In genomic region chr16:49520411-49520810, GRCm38 (mm10) we compare ENCODE assay signal across 18 mouse cellular contexts.
DNase-seq lines count a peak whose midpoint lies in the region; ATAC-seq and TF ChIP-seq lines count a peak whose summit lies in the region.
"Had no signal": no experiment of that assay in that cellular context is flagged by ENCODE, and none has a peak within 500 bp of the region (broad histone marks: within the 10 kb centered on the region; RNA-seq: fewer than 3 reads in every experiment).

No protein-coding gene starts in this region.

- H3K9me3 ChIP-seq in kidney, embryonic 15.5 days (replicated peaks) = no peaks in the 10 kb centered on the region
- no peaks in the 10 kb centered on the region for H3K9me3 ChIP-seq in kidney, postnatal 0 days (replicated peaks; ENCODE audit: low read length)
- H3K9me3 ChIP-seq: embryonic facial prominence, embryonic 10.5 days; embryonic facial prominence, embryonic 12.5 days; forebrain, embryonic 13.5 days; forebrain, embryonic 15.5 days had no signal

- DNase-seq in kidney, adult 8-10 months = no peak
- DNase-seq in kidney, postnatal 0 days (ENCODE audit: low spot score) = peak; percentile 70
- DNase-seq in kidney, adult 11 months = no peak
- DNase-seq in cerebellum, postnatal 14 days = no peak
- DNase-seq: adrenal gland, adult 2 months; adrenal gland, postnatal 10 days; adrenal gland, postnatal 25 days; cerebellum, adult 11 months; cerebellum, adult 18-20 months; cerebellum, adult 8-10 months; cerebellum, adult 9-11 months; cerebellum, postnatal 25 days; forebrain, postnatal 0 days had no signal

- H3K4me2 ChIP-seq in kidney, embryonic 15.5 days = no peak overlapping the region
- no peak overlapping the region for H3K4me2 ChIP-seq in kidney, postnatal 0 days (ENCODE audit: low read length)
- H3K4me2 ChIP-seq: embryonic facial prominence, embryonic 12.5 days; forebrain, embryonic 13.5 days; forebrain, embryonic 15.5 days had no signal

- H3K36me3 ChIP-seq in kidney, embryonic 15.5 days = no peaks in the 10 kb centered on the region
- no peaks in the 10 kb centered on the region for H3K36me3 ChIP-seq in kidney, postnatal 0 days (ENCODE audit: insufficient read depth, low read length)
- H3K36me3 ChIP-seq: embryonic facial prominence, embryonic 10.5 days; embryonic facial prominence, embryonic 12.5 days; forebrain, embryonic 15.5 days had no signal

- H3K4me3 ChIP-seq in kidney, embryonic 15.5 days (replicated peaks) = no peak overlapping the region
- H3K4me3 ChIP-seq in kidney, postnatal 0 days (replicated peaks; ENCODE audit: low read depth, low read length) = no peak overlapping the region
- H3K4me3 ChIP-seq: embryonic facial prominence, embryonic 10.5 days; embryonic facial prominence, embryonic 12.5 days; forebrain, embryonic 13.5 days; forebrain, embryonic 15.5 days had no signal

- 34% methylated on average over 3 of the region's 3 CpGs for WGBS in kidney, embryonic 15.5 days
- WGBS in kidney, postnatal 0 days = 35% methylated on average over 3 of the region's 3 CpGs

- peak; percentile 86 for ATAC-seq in kidney, embryonic 15.5 days (replicated peaks; ENCODE audit: low FRiP score)
- ATAC-seq in kidney, postnatal 0 days (replicated peaks; ENCODE audit: low FRiP score, low read depth) = peak; percentile 78
- ATAC-seq: forebrain, embryonic 13.5 days; forebrain, embryonic 15.5 days; forebrain, postnatal 0 days had no signal

- no peaks in the 10 kb centered on the region for H3K27me3 ChIP-seq in kidney, embryonic 15.5 days
- H3K27me3 ChIP-seq in kidney, postnatal 0 days (ENCODE audit: insufficient read depth, low read length) = no peaks in the 10 kb centered on the region
- H3K27me3 ChIP-seq: embryonic facial prominence, embryonic 12.5 days; forebrain, embryonic 13.5 days; forebrain, embryonic 15.5 days had no signal

- no peak overlapping the region for H3K9ac ChIP-seq in kidney, embryonic 15.5 days
- H3K9ac ChIP-seq in kidney, postnatal 0 days (ENCODE audit: low read depth, low read length) = no peak overlapping the region
- H3K9ac ChIP-seq: embryonic facial prominence, embryonic 12.5 days; forebrain, embryonic 13.5 days; forebrain, embryonic 15.5 days; forebrain, postnatal 0 days had no signal

- no peak for TF ChIP-seq CTCF in kidney, postnatal 0 days (IDR thresholded peaks at IDR 0.05; ENCODE audit: low read depth)

- H3K4me1 ChIP-seq in kidney, embryonic 15.5 days = peaks cover 7% of the 10 kb centered on the region; the same call in 1 of the 2 replicates
- no peaks in the 10 kb centered on the region for H3K4me1 ChIP-seq in kidney, postnatal 0 days (replicated peaks; ENCODE audit: insufficient read depth, low read length)
- H3K4me1 ChIP-seq: embryonic facial prominence, embryonic 10.5 days; embryonic facial prominence, embryonic 12.5 days; forebrain, embryonic 13.5 days; forebrain, embryonic 15.5 days had no signal

- H3K27ac ChIP-seq in kidney, embryonic 15.5 days = no peak overlapping the region
- H3K27ac ChIP-seq in kidney, postnatal 0 days = no peak overlapping the region
- H3K27ac ChIP-seq: embryonic facial prominence, embryonic 10.5 days; embryonic facial prominence, embryonic 12.5 days; forebrain, embryonic 13.5 days; forebrain, embryonic 15.5 days had no signal
